In genomic region chr2:172644451-172644850, GRCm38 (mm10) we compare ENCODE assay signal across 16 mouse cellular contexts.
DNase-seq lines count a peak whose midpoint lies in the region; ATAC-seq and TF ChIP-seq lines count a peak whose summit lies in the region.
"Had no signal": no experiment of that assay in that cellular context is flagged by ENCODE, and none has a peak within 500 bp of the region (broad histone marks: within the 10 kb centered on the region; RNA-seq: fewer than 3 reads in every experiment).

No protein-coding gene starts in this region.

- H3K4me3 ChIP-seq in embryonic facial prominence, embryonic 14.5 days (ENCODE audit: low read depth, low read length) = no peak overlapping the region
- no peak overlapping the region for H3K4me3 ChIP-seq in embryonic facial prominence, embryonic 10.5 days
- H3K4me3 ChIP-seq in heart, postnatal 0 days (ENCODE audit: low read depth, low read length) = no peak overlapping the region
- no peak overlapping the region for H3K4me3 ChIP-seq in limb, embryonic 13.5 days
- no peak overlapping the region for H3K4me3 ChIP-seq in midbrain, embryonic 14.5 days (replicated peaks; ENCODE audit: low read depth, low read length)
- H3K4me3 ChIP-seq: forebrain, embryonic 13.5 days; hindbrain, embryonic 12.5 days; left cerebral cortex, adult 2 months; liver, embryonic 15.5 days; megakaryocyte, embryonic 14.5 days had no signal

- peak overlapping the region; percentile 38; the same call in 1 of the 2 replicates for H3K9ac ChIP-seq in embryonic facial prominence, embryonic 14.5 days (ENCODE audit: low read depth, low read length)
- H3K9ac ChIP-seq in heart, postnatal 0 days (replicated peaks; ENCODE audit: low read depth, low read length) = no peak overlapping the region
- no peak overlapping the region for H3K9ac ChIP-seq in limb, embryonic 13.5 days
- H3K9ac ChIP-seq in midbrain, embryonic 14.5 days (replicated peaks; ENCODE audit: low read length) = no peak overlapping the region
- H3K9ac ChIP-seq: forebrain, embryonic 13.5 days; hindbrain, embryonic 12.5 days; liver, embryonic 15.5 days had no signal

- peak overlapping the region; percentile 26; the same call in 1 of the 2 replicates for H3K4me2 ChIP-seq in embryonic facial prominence, embryonic 14.5 days (ENCODE audit: low read depth, low read length)
- H3K4me2 ChIP-seq in heart, postnatal 0 days (ENCODE audit: low read depth, low read length) = no peak overlapping the region
- 0 out of 2 replicates have a peak overlapping the region, but pooled peaks have one; percentile 28 for H3K4me2 ChIP-seq in limb, embryonic 13.5 days (replicated peaks)
- no peak overlapping the region for H3K4me2 ChIP-seq in midbrain, embryonic 14.5 days (ENCODE audit: low read length)
- H3K4me2 ChIP-seq: forebrain, embryonic 13.5 days; hindbrain, embryonic 12.5 days; liver, embryonic 15.5 days had no signal

- H3K9me3 ChIP-seq in embryonic facial prominence, embryonic 14.5 days (ENCODE audit: control insufficient read depth, low read length) = peaks cover 4% of the 10 kb centered on the region; the same call in 1 of the 2 replicates
- no peaks in the 10 kb centered on the region for H3K9me3 ChIP-seq in embryonic facial prominence, embryonic 10.5 days
- H3K9me3 ChIP-seq in heart, postnatal 0 days (replicated peaks; ENCODE audit: control insufficient read depth, low read length) = no peaks in the 10 kb centered on the region; the same call in 1 of the 2 replicates
- no peaks in the 10 kb centered on the region for H3K9me3 ChIP-seq in limb, embryonic 13.5 days
- no peaks in the 10 kb centered on the region for H3K9me3 ChIP-seq in midbrain, embryonic 14.5 days (ENCODE audit: control insufficient read depth, low read length)
- H3K9me3 ChIP-seq: embryonic facial prominence, embryonic 13.5 days; forebrain, embryonic 13.5 days; liver, embryonic 15.5 days had no signal

- TF ChIP-seq EP300 in heart, postnatal 0 days (IDR thresholded peaks at IDR 0.05; ENCODE audit: low read depth) = no peak

- no peak for TF ChIP-seq CTCF in heart, postnatal 0 days (IDR thresholded peaks at IDR 0.05; ENCODE audit: low read depth)

- H3K27me3 ChIP-seq in embryonic facial prominence, embryonic 14.5 days (replicated peaks; ENCODE audit: control insufficient read depth, insufficient read depth, low read length) = no peaks in the 10 kb centered on the region
- peaks cover 27% of the 10 kb centered on the region for H3K27me3 ChIP-seq in embryonic facial prominence, embryonic 10.5 days (replicated peaks; ENCODE audit: low read depth, poor library complexity, severe bottlenecking)
- no peaks in the 10 kb centered on the region for H3K27me3 ChIP-seq in heart, postnatal 0 days (ENCODE audit: control insufficient read depth, insufficient read depth, low read length)
- 0 out of 2 replicates have a peak, but pooled peaks cover 4% of the 10 kb centered on the region for H3K27me3 ChIP-seq in limb, embryonic 13.5 days
- no peaks in the 10 kb centered on the region for H3K27me3 ChIP-seq in midbrain, embryonic 14.5 days (ENCODE audit: control insufficient read depth, insufficient read depth, low read length)
- H3K27me3 ChIP-seq: embryonic facial prominence, embryonic 13.5 days; forebrain, embryonic 13.5 days had no signal

- 40% methylated on average over 5 of the region's 6 CpGs for WGBS in embryonic facial prominence, embryonic 14.5 days
- WGBS in embryonic facial prominence, embryonic 10.5 days = 38% methylated on average over 6 of the region's 6 CpGs
- 36% methylated on average over 6 of the region's 6 CpGs for WGBS in heart, postnatal 0 days
- 29% methylated on average over 6 of the region's 6 CpGs for WGBS in limb, embryonic 13.5 days
- WGBS in midbrain, embryonic 14.5 days = 53% methylated on average over 6 of the region's 6 CpGs

- no peaks in the 10 kb centered on the region for H3K36me3 ChIP-seq in embryonic facial prominence, embryonic 14.5 days (ENCODE audit: control insufficient read depth, insufficient read depth, low read length)
- H3K36me3 ChIP-seq in embryonic facial prominence, embryonic 10.5 days (replicated peaks) = no peaks in the 10 kb centered on the region
- no peaks in the 10 kb centered on the region for H3K36me3 ChIP-seq in heart, postnatal 0 days (replicated peaks; ENCODE audit: control insufficient read depth, insufficient read depth, low read length)
- no peaks in the 10 kb centered on the region for H3K36me3 ChIP-seq in limb, embryonic 13.5 days
- H3K36me3 ChIP-seq in midbrain, embryonic 14.5 days (ENCODE audit: control insufficient read depth, insufficient read depth, low read length) = no peaks in the 10 kb centered on the region
- H3K36me3 ChIP-seq: embryonic facial prominence, embryonic 13.5 days; hindbrain, embryonic 12.5 days; liver, embryonic 15.5 days had no signal

- no peaks in the 10 kb centered on the region for H3K4me1 ChIP-seq in embryonic facial prominence, embryonic 14.5 days (ENCODE audit: control insufficient read depth, insufficient read depth, low read length)
- H3K4me1 ChIP-seq in embryonic facial prominence, embryonic 10.5 days = peaks cover 22% of the 10 kb centered on the region
- H3K4me1 ChIP-seq in heart, postnatal 0 days (ENCODE audit: control insufficient read depth, insufficient read depth) = no peaks in the 10 kb centered on the region
- peaks cover 13% of the 10 kb centered on the region for H3K4me1 ChIP-seq in limb, embryonic 13.5 days
- H3K4me1 ChIP-seq in midbrain, embryonic 14.5 days (ENCODE audit: control insufficient read depth, insufficient read depth, low read length) = no peaks in the 10 kb centered on the region
- H3K4me1 ChIP-seq: liver, embryonic 15.5 days; megakaryocyte, embryonic 14.5 days had no signal

- ATAC-seq in embryonic facial prominence, embryonic 14.5 days (ENCODE audit: low read depth) = no peak
- no peak for ATAC-seq in heart, postnatal 0 days (ENCODE audit: insufficient read depth, low read depth)
- ATAC-seq in limb, embryonic 13.5 days (ENCODE audit: low FRiP score, low read depth) = no peak
- no peak for ATAC-seq in midbrain, embryonic 14.5 days (ENCODE audit: low FRiP score, low TSS enrichment)
- ATAC-seq: forebrain, embryonic 13.5 days; midbrain, embryonic 16.5 days had no signal

- peak overlapping the region; percentile 50; the same call in 1 of the 2 replicates for H3K27ac ChIP-seq in embryonic facial prominence, embryonic 14.5 days (replicated peaks; ENCODE audit: low read depth, low read length)
- H3K27ac ChIP-seq in embryonic facial prominence, embryonic 10.5 days (replicated peaks) = no peak overlapping the region
- peak overlapping the region; percentile 36 for H3K27ac ChIP-seq in heart, postnatal 0 days (ENCODE audit: low read depth)
- no peak overlapping the region for H3K27ac ChIP-seq in limb, embryonic 13.5 days
- no peak overlapping the region for H3K27ac ChIP-seq in midbrain, embryonic 14.5 days (replicated peaks; ENCODE audit: low read depth, low read length)
- H3K27ac ChIP-seq: embryonic facial prominence, embryonic 13.5 days; forebrain, embryonic 13.5 days; hindbrain, embryonic 12.5 days; left cerebral cortex, adult 2 months; liver, embryonic 15.5 days had no signal

- no peak for DNase-seq in embryonic facial prominence, embryonic 14.5 days (ENCODE audit: low spot score)
- DNase-seq in embryonic facial prominence, embryonic 10.5 days (ENCODE audit: low spot score) = no peak
- DNase-seq in heart, postnatal 0 days (ENCODE audit: low spot score) = no peak
- no peak for DNase-seq in heart, adult 18-20 months
- peak; percentile 86 for DNase-seq in Muller cell, postnatal 12 days (ENCODE audit: inconsistent ontology term)
- no peak for DNase-seq in midbrain, embryonic 14.5 days
- DNase-seq in frontal cortex, postnatal 25 days (ENCODE audit: low spot score in 2 of 2) = no peak
- DNase-seq: cerebellum, adult 8-10 months had no signal

Comparison
In these comparisons a context has a peak if more than half of its experiments do, and no peak if none do; other contexts are left out.
1. H3K27ac ChIP-seq: peak in embryonic facial prominence, embryonic 14.5 days (single experiment) and heart, postnatal 0 days (single experiment); none in embryonic facial prominence, embryonic 10.5 days (single experiment), limb, embryonic 13.5 days (single experiment) and midbrain, embryonic 14.5 days (single experiment).
2. H3K4me2 ChIP-seq: peak in embryonic facial prominence, embryonic 14.5 days (single experiment) and limb, embryonic 13.5 days (single experiment); none in heart, postnatal 0 days (single experiment) and midbrain, embryonic 14.5 days (single experiment).